Mouse (Mus musculus) lung, embryonic 15.5 days (tissue): ENCODE data around the gene Ctnnd2. TPM values are rescaled to one million over a fixed set of nuclear protein-coding genes. Genes with fewer than 3 reads are reported as not detected.

ENCODE experiments used
- ATAC-seq: fragments of 200-750 bp; cut with Nextera tagmentation; 2 replicates; pipeline ENCODE4 v1.8.0; 2017; ENCODE audit warnings: moderate number of reproducible peaks, borderline replicate concordance; ENCODE audit not compliant: low FRiP score, low TSS enrichment; ENCODE audit errors: extremely low read depth
- H3K27ac ChIP-seq: fragments of 300-500 bp; sonication (generic); 2 replicates; pipeline ENCODE4 v1.5.1; 2015; ENCODE audit warnings: moderate library complexity, mild to moderate bottlenecking, inconsistent platforms
- H3K27me3 ChIP-seq: fragments of 300-500 bp; sonication (generic); 2 replicates; pipeline ENCODE4 v1.6.1; 2015; ENCODE audit warnings: inconsistent platforms
- H3K36me3 ChIP-seq: fragments of 300-500 bp; sonication (generic); 2 replicates; pipeline ENCODE4 v1.6.1; 2015; ENCODE audit warnings: inconsistent platforms
- H3K4me1 ChIP-seq: fragments of 300-500 bp; sonication (generic); 2 replicates; pipeline ENCODE4 v1.6.1; 2015; ENCODE audit warnings: inconsistent platforms
- H3K4me2 ChIP-seq: fragments of 300-500 bp; sonication (generic); 2 replicates; pipeline ENCODE4 v1.6.1; 2015; ENCODE audit warnings: inconsistent platforms, mild to moderate bottlenecking, moderate library complexity
- H3K4me3 ChIP-seq: fragments of 300-500 bp; sonication (generic); 2 replicates; pipeline ENCODE4 v1.5.1; 2015; ENCODE audit warnings: mild to moderate bottlenecking, inconsistent platforms
- H3K9ac ChIP-seq: fragments of 300-500 bp; sonication (generic); 2 replicates; pipeline ENCODE4 v1.6.1; 2015; ENCODE audit warnings: inconsistent platforms
- H3K9me3 ChIP-seq: fragments of 300-500 bp; sonication (generic); 2 replicates; pipeline ENCODE4 v1.6.1; 2016; ENCODE audit warnings: inconsistent platforms
- whole genome bisulfite sequencing: fragments of 180-500 bp; shearing (Covaris S2); methylation state at CpG from one replicate; pipeline ENCODE4 v1.1.7; 2015; 5-methylcytosine and 5-hydroxymethylcytosine counted together
- polyA plus RNA-seq: library from polyadenylated mRNA; unstranded; fragments of >200 nt; fragmentation: Nextera tagmentation; extraction: Ambion mirVana; gene quantifications from 2 replicates; pipeline ENCODE4 v1.2.1, GENCODE M21; 2015

Gene Ctnnd2
- polyA plus RNA-seq, 1 experiment from 2014 or later: 18.9 TPM

GRCm38 (mm10) chr15:30709026-30709753 lies 536.8 kb downstream of the Ctnnd2 start:
- ATAC-seq: no peak
- H3K9me3 ChIP-seq: no peaks in the 10 kb centered on the region
- no peak overlapping the region for H3K27ac ChIP-seq
- H3K4me3 ChIP-seq: no peak overlapping the region
- H3K4me1 ChIP-seq: no peaks in the 10 kb centered on the region
- no peaks in the 10 kb centered on the region for H3K36me3 ChIP-seq
- H3K27me3 ChIP-seq: no peaks in the 10 kb centered on the region
- H3K4me2 ChIP-seq: no peak overlapping the region
- WGBS: 81% methylated on average over 10 of the region's 10 CpGs
- no peak overlapping the region for H3K9ac ChIP-seq

GRCm38 (mm10) chr15:30709754-30710105 lies 537.3 kb downstream of the Ctnnd2 start:
- Histone ChIP-seq H3K9ac (no peak overlapping the region), H3K4me2 (no peak overlapping the region), H3K27ac (no peak overlapping the region), H3K4me3 (no peak overlapping the region), H3K4me1 (no peaks in the 10 kb centered on the region), H3K36me3 (no peaks in the 10 kb centered on the region), H3K27me3 (no peaks in the 10 kb centered on the region), H3K9me3 (no peaks in the 10 kb centered on the region)
- ATAC-seq: no peak
- 64% methylated on average over 2 of the region's 2 CpGs for WGBS

- Histone ChIP-seq H3K27ac (no peak overlapping the region), H3K9me3 (no peaks in the 10 kb centered on the region), H3K4me3 (no peak overlapping the region), H3K4me2 (no peak overlapping the region), H3K36me3 (no peaks in the 10 kb centered on the region), H3K4me1 (no peaks in the 10 kb centered on the region), H3K27me3 (no peaks in the 10 kb centered on the region), H3K9ac (no peak overlapping the region)
- 92% methylated on average over 2 of the region's 2 CpGs for WGBS
- ATAC-seq: no peak
These were observed 542.4 kb downstream of the Ctnnd2 start for GRCm38 (mm10) chr15:30714823-30715222.

GRCm38 (mm10) chr15:30718811-30719210 lies 546.4 kb downstream of the Ctnnd2 start:
- no peaks in the 10 kb centered on the region for H3K9me3 ChIP-seq
- H3K27me3 ChIP-seq: no peaks in the 10 kb centered on the region
- 72% methylated on average over 3 of the region's 3 CpGs for WGBS
- ATAC-seq: no peak
- no peak overlapping the region for H3K27ac ChIP-seq
- no peaks in the 10 kb centered on the region for H3K36me3 ChIP-seq
- H3K4me3 ChIP-seq: no peak overlapping the region
- H3K4me1 ChIP-seq: no peaks in the 10 kb centered on the region
- H3K9ac ChIP-seq: no peak overlapping the region
- H3K4me2 ChIP-seq: no peak overlapping the region

DNA sequence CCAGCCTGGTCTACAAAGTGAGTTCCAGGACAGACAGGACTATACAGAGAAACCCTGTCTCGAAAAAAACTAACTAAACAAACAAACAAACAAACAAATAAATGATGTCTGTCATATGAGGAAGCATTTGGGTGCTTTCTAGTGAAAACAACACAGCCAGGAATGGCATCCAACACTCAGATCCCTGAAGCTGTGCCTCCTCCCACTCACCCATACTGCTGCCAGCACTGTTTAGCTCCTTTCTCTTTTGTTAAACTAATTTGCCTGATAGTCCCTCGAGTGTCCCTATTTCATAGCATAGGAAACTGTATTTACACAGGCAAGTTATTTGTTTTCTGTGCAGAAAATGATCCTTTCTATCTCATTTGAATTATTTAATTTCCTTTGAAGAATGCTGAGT lies 546.8 kb downstream of the Ctnnd2 start:
- Histone ChIP-seq H3K9me3 (no peaks in the 10 kb centered on the region), H3K27ac (no peak overlapping the region), H3K27me3 (no peaks in the 10 kb centered on the region), H3K36me3 (no peaks in the 10 kb centered on the region), H3K4me3 (no peak overlapping the region), H3K9ac (no peak overlapping the region), H3K4me2 (no peak overlapping the region), H3K4me1 (no peaks in the 10 kb centered on the region)
- no peak for ATAC-seq
- 64% methylated on average over 2 of the region's 2 CpGs for WGBS

DNA sequence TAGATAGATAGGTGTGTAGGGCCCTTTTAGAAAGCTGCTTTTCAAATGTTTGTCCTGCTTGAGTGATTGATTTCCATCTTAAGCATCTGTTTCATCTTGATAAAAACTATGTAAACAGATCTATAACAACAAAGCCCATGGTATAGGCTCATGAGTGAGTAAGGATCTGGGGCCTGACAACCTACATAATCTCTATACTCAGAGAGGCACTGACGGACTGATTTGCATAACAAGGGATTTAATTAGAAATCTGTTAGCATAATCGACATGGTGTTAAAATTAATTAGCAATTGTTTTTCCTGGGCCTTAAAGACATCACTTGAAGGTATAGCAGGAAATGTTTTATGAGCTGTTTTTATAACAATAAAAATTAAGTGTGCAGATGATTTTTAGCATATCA lies 548.7 kb downstream of the Ctnnd2 start:
- Histone ChIP-seq H3K27ac (no peak overlapping the region), H3K27me3 (no peaks in the 10 kb centered on the region), H3K9ac (no peak overlapping the region), H3K4me1 (no peaks in the 10 kb centered on the region), H3K9me3 (no peaks in the 10 kb centered on the region), H3K36me3 (no peaks in the 10 kb centered on the region), H3K4me3 (no peak overlapping the region), H3K4me2 (no peak overlapping the region)
- no peak for ATAC-seq
- WGBS: 65% methylated on average over 2 of the region's 2 CpGs

- 89% methylated on average over 5 of the region's 5 CpGs for WGBS
- H3K9me3 ChIP-seq: no peaks in the 10 kb centered on the region
- no peaks in the 10 kb centered on the region for H3K4me1 ChIP-seq
- no peaks in the 10 kb centered on the region for H3K36me3 ChIP-seq
- H3K27ac ChIP-seq: no peak overlapping the region
- no peak for ATAC-seq
- H3K4me3 ChIP-seq: no peak overlapping the region
- H3K9ac ChIP-seq: no peak overlapping the region
- H3K4me2 ChIP-seq: no peak overlapping the region
- H3K27me3 ChIP-seq: no peaks in the 10 kb centered on the region
These were observed 553.7 kb downstream of the Ctnnd2 start for GRCm38 (mm10) chr15:30726066-30726465.

- H3K4me3 ChIP-seq: no peak overlapping the region
- no peaks in the 10 kb centered on the region for H3K27me3 ChIP-seq
- no peaks in the 10 kb centered on the region for H3K36me3 ChIP-seq
- 64% methylated on average over 4 of the region's 4 CpGs for WGBS
- no peak overlapping the region for H3K27ac ChIP-seq
- H3K4me2 ChIP-seq: no peak overlapping the region
- ATAC-seq: no peak
- H3K4me1 ChIP-seq: no peaks in the 10 kb centered on the region
- H3K9ac ChIP-seq: no peak overlapping the region
- H3K9me3 ChIP-seq: no peaks in the 10 kb centered on the region
These were observed 565.8 kb downstream of the Ctnnd2 start for GRCm38 (mm10) chr15:30738178-30738577.

- no peaks in the 10 kb centered on the region for H3K36me3 ChIP-seq
- WGBS: 15% methylated on average over 6 of the region's 6 CpGs
- H3K4me3 ChIP-seq: no peak overlapping the region
- no peak overlapping the region for H3K27ac ChIP-seq
- peak; percentile 42; the same call in 1 of the 2 replicates for ATAC-seq
- H3K4me1 ChIP-seq: no peaks in the 10 kb centered on the region
- no peak overlapping the region for H3K4me2 ChIP-seq
- no peaks in the 10 kb centered on the region for H3K9me3 ChIP-seq
- no peaks in the 10 kb centered on the region for H3K27me3 ChIP-seq
- no peak overlapping the region for H3K9ac ChIP-seq
These were observed 568.3 kb downstream of the Ctnnd2 start for GRCm38 (mm10) chr15:30740728-30741127.

GRCm38 (mm10) chr15:30757991-30758390 lies 585.6 kb downstream of the Ctnnd2 start:
- no peaks in the 10 kb centered on the region for H3K4me1 ChIP-seq

GRCm38 (mm10) chr15:30762211-30762610 lies 589.8 kb downstream of the Ctnnd2 start:
- WGBS: 71% methylated on average over 5 of the region's 5 CpGs
- Histone ChIP-seq H3K9me3 (no peaks in the 10 kb centered on the region), H3K4me1 (no peaks in the 10 kb centered on the region), H3K27ac (no peak overlapping the region), H3K4me3 (no peak overlapping the region), H3K27me3 (no peaks in the 10 kb centered on the region), H3K36me3 (no peaks in the 10 kb centered on the region), H3K9ac (no peak overlapping the region), H3K4me2 (no peak overlapping the region)
- ATAC-seq: no peak

More at GRCm38 (mm10) chr15:30757991-30758390, 585.6 kb downstream of the Ctnnd2 start:
- Histone ChIP-seq H3K9me3 (no peaks in the 10 kb centered on the region), H3K27me3 (no peaks in the 10 kb centered on the region), H3K36me3 (no peaks in the 10 kb centered on the region), H3K27ac (no peak overlapping the region), H3K4me2 (no peak overlapping the region), H3K9ac (no peak overlapping the region), H3K4me3 (no peak overlapping the region)
- WGBS: 78% methylated on average over 2 of the region's 2 CpGs
- no peak for ATAC-seq

- H3K9me3 ChIP-seq: no peaks in the 10 kb centered on the region
- ATAC-seq: no peak
- H3K9ac ChIP-seq: no peak overlapping the region
- H3K4me3 ChIP-seq: no peak overlapping the region
- no peak overlapping the region for H3K4me2 ChIP-seq
- no peaks in the 10 kb centered on the region for H3K36me3 ChIP-seq
- H3K27me3 ChIP-seq: no peaks in the 10 kb centered on the region
- H3K4me1 ChIP-seq: no peaks in the 10 kb centered on the region
- 79% methylated on average over 1 of the region's 1 CpGs for WGBS
- no peak overlapping the region for H3K27ac ChIP-seq
These were observed 590.4 kb downstream of the Ctnnd2 start for GRCm38 (mm10) chr15:30762695-30763285.
